Comparison of ENCODE assay signal across 14 mouse cellular contexts in the genomic region with DNA sequence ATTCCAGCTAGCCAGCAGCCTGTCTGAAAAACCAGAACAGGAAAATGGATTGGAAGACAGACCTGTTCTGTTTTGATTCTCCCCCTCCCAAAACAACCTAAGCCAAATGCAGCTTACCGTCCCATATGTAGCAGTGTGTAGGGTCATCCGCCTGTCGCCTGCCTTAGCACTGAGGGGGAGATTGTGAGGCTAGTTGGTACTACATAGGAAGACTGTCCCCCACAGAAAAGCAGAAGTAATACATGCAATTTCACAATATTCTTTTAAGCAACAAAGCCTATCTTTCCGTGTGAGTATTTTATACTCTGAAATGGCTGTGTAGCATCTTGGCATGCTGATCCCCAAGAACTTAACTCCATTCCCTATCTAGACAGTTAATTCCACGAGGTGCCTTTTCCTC. TPM values are rescaled to one million over a fixed set of nuclear protein-coding genes. Genes with fewer than 3 reads are reported as not detected.
DNase-seq lines count a peak whose midpoint lies in the region; ATAC-seq and TF ChIP-seq lines count a peak whose summit lies in the region.
"Had no signal": no experiment of that assay in that cellular context is flagged by ENCODE, and none has a peak within 500 bp of the region (broad histone marks: within the 10 kb centered on the region; RNA-seq: fewer than 3 reads in every experiment).

No protein-coding gene starts in this region.

- TF ChIP-seq POLR2A in spleen, adult 2 months (IDR thresholded peaks at IDR 0.05; ENCODE audit: low read depth, low read length), result no peak
- TF ChIP-seq POLR2A in small intestine, adult 2 months (IDR thresholded peaks at IDR 0.05; ENCODE audit: low read depth, low read length), result no peak

- TF ChIP-seq CTCF in spleen, adult 2 months (IDR thresholded peaks at IDR 0.05; ENCODE audit: extremely low read depth, insufficient read depth, insufficient read length, insufficient replicate concordance), result no peak
- TF ChIP-seq CTCF in small intestine, adult 2 months (IDR thresholded peaks at IDR 0.05; ENCODE audit: extremely low read depth, insufficient read length, insufficient replicate concordance, low read depth, low read length), result no peak

- no peaks in the 10 kb centered on the region for H3K27me3 ChIP-seq in heart, embryonic 16.5 days (ENCODE audit: control insufficient read depth, insufficient read depth, low read length)
- no peaks in the 10 kb centered on the region for H3K27me3 ChIP-seq in spleen, adult 2 months (ENCODE audit: control insufficient read depth, insufficient read depth, low read length)
- no peaks in the 10 kb centered on the region for H3K27me3 ChIP-seq in small intestine, adult 2 months (ENCODE audit: control insufficient read depth, insufficient read depth, low read length)
- no peaks in the 10 kb centered on the region for H3K27me3 ChIP-seq in forebrain, embryonic 14.5 days (replicated peaks; ENCODE audit: control insufficient read depth, insufficient read depth, low read length)

- peak overlapping the region; percentile 49 for H3K27ac ChIP-seq in heart, embryonic 16.5 days (ENCODE audit: low read length)
- H3K27ac ChIP-seq in spleen, adult 2 months (ENCODE audit: insufficient read depth, low read length), result peak overlapping the region; percentile 84
- H3K27ac ChIP-seq in small intestine, adult 2 months (ENCODE audit: insufficient read depth, low read depth, low read length), result peak overlapping the region; percentile 61
- no peak overlapping the region for H3K27ac ChIP-seq in forebrain, embryonic 14.5 days (ENCODE audit: low read depth, low read length)

- H3K9ac ChIP-seq in heart, embryonic 16.5 days (ENCODE audit: low read length), result no peak overlapping the region; the same call in 1 of the 2 replicates
- H3K9ac ChIP-seq in forebrain, embryonic 14.5 days (ENCODE audit: low read length), result no peak overlapping the region

- no peaks in the 10 kb centered on the region for H3K9me3 ChIP-seq in heart, embryonic 16.5 days (replicated peaks; ENCODE audit: control insufficient read depth, low read length)
- no peaks in the 10 kb centered on the region for H3K9me3 ChIP-seq in forebrain, embryonic 14.5 days (replicated peaks; ENCODE audit: control insufficient read depth, low read length)
- H3K9me3 ChIP-seq: G1E had no signal

- no peak for DNase-seq in heart, postnatal 4 days
- DNase-seq in spleen, adult 2 months (ENCODE audit: low read depth in 1 of 2, low spot score in 2 of 2), result peak in 1 of 2 experiments; percentile 35
- no peak for DNase-seq in spleen, postnatal 14 days (ENCODE audit: low spot score in 2 of 2)
- no peak for DNase-seq in gastrocnemius, postnatal 4 days (ENCODE audit: low spot score in 2 of 2)
- no peak for DNase-seq in forebrain, embryonic 14.5 days (ENCODE audit: low spot score)
- DNase-seq: cerebellum, adult 18-20 months; kidney, postnatal 4 days; lung, postnatal 36 days; thymus, adult 18-20 months had no signal

- WGBS in heart, embryonic 16.5 days, result 66% methylated on average over 5 of the region's 5 CpGs
- WGBS in spleen, adult 2 months, result 29% methylated on average over 5 of the region's 5 CpGs
- 77% methylated on average over 5 of the region's 5 CpGs for WGBS in small intestine, adult 2 months
- WGBS in forebrain, embryonic 14.5 days, result 94% methylated on average over 5 of the region's 5 CpGs

- no peak for ATAC-seq in heart, embryonic 16.5 days (replicated peaks; ENCODE audit: extremely low read depth, insufficient read depth, low FRiP score)
- peak; percentile 84 for ATAC-seq in granulocyte monocyte progenitor cell, adult 5-6 weeks (replicated peaks; ENCODE audit: poor library complexity, severe bottlenecking)
- no peak for ATAC-seq in forebrain, embryonic 14.5 days

- H3K4me1 ChIP-seq in heart, embryonic 16.5 days (ENCODE audit: control insufficient read depth, insufficient read depth, low read length), result peaks cover 42% of the 10 kb centered on the region
- H3K4me1 ChIP-seq in spleen, adult 2 months (ENCODE audit: control insufficient read depth, insufficient read depth, insufficient read length), result peaks cover 29% of the 10 kb centered on the region
- H3K4me1 ChIP-seq in small intestine, adult 2 months (ENCODE audit: control insufficient read depth, insufficient read depth, insufficient read length, low read length), result peaks cover 13% of the 10 kb centered on the region; the same call in 1 of the 2 replicates
- no peaks in the 10 kb centered on the region for H3K4me1 ChIP-seq in forebrain, embryonic 14.5 days (ENCODE audit: control insufficient read depth, insufficient read depth, low read length)

- H3K4me2 ChIP-seq in heart, embryonic 16.5 days (ENCODE audit: low read depth, low read length), result no peak overlapping the region
- no peak overlapping the region for H3K4me2 ChIP-seq in forebrain, embryonic 14.5 days (ENCODE audit: low read length)

- peaks cover 10% of the 10 kb centered on the region for H3K36me3 ChIP-seq in heart, embryonic 16.5 days (ENCODE audit: control insufficient read depth, insufficient read depth)
- H3K36me3 ChIP-seq in spleen, adult 2 months (ENCODE audit: control insufficient read depth, insufficient read depth, low read length), result peaks cover 1% of the 10 kb centered on the region; the same call in 1 of the 2 replicates
- H3K36me3 ChIP-seq in small intestine, adult 2 months (ENCODE audit: control insufficient read depth, insufficient read depth, low read length), result peaks cover 14% of the 10 kb centered on the region
- peaks cover 10% of the 10 kb centered on the region for H3K36me3 ChIP-seq in forebrain, embryonic 14.5 days (ENCODE audit: control insufficient read depth, insufficient read depth, low read length)

- no peak overlapping the region for H3K4me3 ChIP-seq in heart, embryonic 16.5 days (ENCODE audit: low read length)
- no peak overlapping the region for H3K4me3 ChIP-seq in spleen, adult 2 months (ENCODE audit: extremely low read depth, insufficient read depth, insufficient read length)
- no peak overlapping the region for H3K4me3 ChIP-seq in small intestine, adult 2 months (ENCODE audit: low read depth, low read length)
- no peak overlapping the region for H3K4me3 ChIP-seq in forebrain, embryonic 14.5 days (ENCODE audit: low read depth, low read length)
- H3K4me3 ChIP-seq: myocyte had no signal

RNA-seq across cellular contexts. Expression of gene Pkig, which starts 44.7 kb away (rescaled TPM):
- 374 and 420 TPM in 2 replicates for polyA plus RNA-seq in heart, embryonic 16.5 days (2015; fragmentation: Nextera tagmentation; extraction: Ambion mirVana)
- total RNA-seq in heart, postnatal 4 days (2021), result 100 to 1,000 TPM; 204 to 207 TPM
- 138 and 179 TPM in 2 replicates for polyA plus RNA-seq in spleen, adult 2 months (2012; rRNA removed)
- total RNA-seq in granulocyte monocyte progenitor cell, adult 5-6 weeks (2014; fragmentation: Nextera tagmentation), result 89.1 and 89.4 TPM in 2 replicates
- 52.2 and 65.1 TPM in 2 replicates for total RNA-seq in granulocyte monocyte progenitor cell, adult 5-6 weeks (2017)
- polyA plus RNA-seq in small intestine, adult 2 months (2012; rRNA removed), result 82.0 and 143 TPM in 2 replicates
- 100 to 1,000 TPM; 153 to 176 TPM for total RNA-seq in gastrocnemius, postnatal 4 days (2021)
- polyA plus RNA-seq in forebrain, embryonic 14.5 days (2014; fragmentation: Nextera tagmentation; extraction: Ambion mirVana), result 163 and 181 TPM in 2 replicates

RNA-seq across cellular contexts. Expression of gene Ada, which starts 47.1 kb away (rescaled TPM):
- 5.9 and 10.9 TPM in 2 replicates for polyA plus RNA-seq in heart, embryonic 16.5 days (2015; fragmentation: Nextera tagmentation; extraction: Ambion mirVana)
- total RNA-seq in heart, postnatal 4 days (2021), result 1 to 10 TPM; 1.8 to 2.4 TPM
- 4.3 and 4.5 TPM in 2 replicates for polyA plus RNA-seq in spleen, adult 2 months (2012; rRNA removed)
- total RNA-seq in granulocyte monocyte progenitor cell, adult 5-6 weeks (2014; fragmentation: Nextera tagmentation), result 14.7 and 22.8 TPM in 2 replicates
- total RNA-seq in granulocyte monocyte progenitor cell, adult 5-6 weeks (2017), result 17.0 and 19.3 TPM in 2 replicates
- 414 and 869 TPM in 2 replicates for polyA plus RNA-seq in small intestine, adult 2 months (2012; rRNA removed)
- total RNA-seq in gastrocnemius, postnatal 4 days (2021), result 1 to 10 TPM; 2.6 to 2.9 TPM
- 4.5 and 5.5 TPM in 2 replicates for polyA plus RNA-seq in forebrain, embryonic 14.5 days (2014; fragmentation: Nextera tagmentation; extraction: Ambion mirVana)

RNA-seq across cellular contexts. Expression of gene Serinc3, which starts 58.0 kb away (rescaled TPM):
- polyA plus RNA-seq in heart, embryonic 16.5 days (2015; fragmentation: Nextera tagmentation; extraction: Ambion mirVana), result 56.1 and 71.3 TPM in 2 replicates
- 100 to 1,000 TPM; 239 to 253 TPM for total RNA-seq in heart, postnatal 4 days (2021)
- 400 and 443 TPM in 2 replicates for polyA plus RNA-seq in spleen, adult 2 months (2012; rRNA removed)
- total RNA-seq in granulocyte monocyte progenitor cell, adult 5-6 weeks (2014; fragmentation: Nextera tagmentation), result 505 and 572 TPM in 2 replicates
- total RNA-seq in granulocyte monocyte progenitor cell, adult 5-6 weeks (2017), result 503 and 505 TPM in 2 replicates
- polyA plus RNA-seq in small intestine, adult 2 months (2012; rRNA removed), result 121 and 262 TPM in 2 replicates
- total RNA-seq in gastrocnemius, postnatal 4 days (2021), result 100 to 1,000 TPM; 152 to 163 TPM
- polyA plus RNA-seq in forebrain, embryonic 14.5 days (2014; fragmentation: Nextera tagmentation; extraction: Ambion mirVana), result 37.3 and 37.9 TPM in 2 replicates

Comparison
In these comparisons a context has a peak if more than half of its experiments do, and no peak if none do; other contexts are left out.
1. RNA of gene Ada, which starts 47.1 kb away (polyA plus RNA-seq): 414 to 869 TPM in small intestine, adult 2 months; 5.9 to 10.9 TPM in heart, embryonic 16.5 days, 4.5 to 5.5 TPM in forebrain, embryonic 14.5 days and 4.3 to 4.5 TPM in spleen, adult 2 months; every median in the first group is over 10 times any median in the second.